Mouse (Mus musculus) intestine, embryonic 14.5 days (tissue): ENCODE data around the gene Ccr1l1. TPM values are rescaled to one million over a fixed set of nuclear protein-coding genes. Genes with fewer than 3 reads are reported as not detected.

Experiments
- ATAC-seq: fragments of 200-750 bp; cut with Nextera tagmentation; replicated peaks from 2 replicates; pipeline ENCODE4 v1.8.0; 2017; ENCODE audit warnings: low read depth, moderate number of reproducible peaks, moderate TSS enrichment, moderate library complexity; ENCODE audit not compliant: low FRiP score, low TSS enrichment
- DNase-seq: peaks from one replicate; pipeline ENCODE4 v3.0.0-alpha.2; 2018; ENCODE audit warnings: low spot score
- H3K27ac ChIP-seq: fragments of 300-500 bp; sonication (generic); 2 replicates; pipeline ENCODE4 v1.5.1; 2014; ENCODE audit warnings: low read depth, mild to moderate bottlenecking, control low read depth
- H3K27me3 ChIP-seq: fragments of 300-500 bp; sonication (generic); replicated peaks from 2 replicates; pipeline ENCODE4 v1.6.1; 2014; ENCODE audit warnings: low read length, control low read depth; ENCODE audit not compliant: control insufficient read depth, insufficient read depth
- H3K36me3 ChIP-seq: fragments of 300-500 bp; sonication (generic); 2 replicates; pipeline ENCODE4 v1.6.1; 2014; ENCODE audit warnings: low read length, control low read depth; ENCODE audit not compliant: control insufficient read depth, insufficient read depth
- H3K4me1 ChIP-seq: fragments of 300-500 bp; sonication (generic); replicated peaks from 2 replicates; pipeline ENCODE4 v1.6.1; 2014; ENCODE audit warnings: low read length, control low read depth, mixed read lengths; ENCODE audit not compliant: control insufficient read depth, insufficient read depth
- H3K4me2 ChIP-seq: fragments of 300-500 bp; sonication (generic); 2 replicates; pipeline ENCODE4 v1.6.1; 2014; ENCODE audit warnings: low read length
- H3K4me3 ChIP-seq: fragments of 300-500 bp; sonication (generic); 2 replicates; pipeline ENCODE4 v1.5.1; 2014; ENCODE audit warnings: low read depth, low read length, control low read depth, mixed read lengths
- H3K9ac ChIP-seq: fragments of 300-500 bp; sonication (generic); 2 replicates; pipeline ENCODE4 v1.6.1; 2014; ENCODE audit warnings: mild to moderate bottlenecking, low read length
- H3K9me3 ChIP-seq: fragments of 300-500 bp; sonication (generic); 2 replicates; pipeline ENCODE4 v1.6.1; 2016; ENCODE audit warnings: low read length, control low read depth; ENCODE audit not compliant: control insufficient read depth
- WGBS: fragments of 180-500 bp; shearing (Covaris S2); extraction: QIAGEN DNeasy Blood & Tissue Kit; methylation state at CpG from one replicate; pipeline ENCODE4 v1.1.7; 2014; 5-methylcytosine and 5-hydroxymethylcytosine counted together
- polyA plus RNA-seq: library from polyadenylated mRNA; unstranded; fragments of >200 nt; fragmentation: Nextera tagmentation; extraction: Ambion mirVana; gene quantifications from 2 replicates; pipeline ENCODE4 v1.2.1, GENCODE M21; 2014

Ccr1l1 gene
- polyA plus RNA-seq, 1 experiment from 2014 or later, result not detected

GRCm38 (mm10) chr9:123949432-123949831 lies 28.8 kb downstream of the Ccr1l1 start:
- H3K4me3 ChIP-seq, result no peak overlapping the region
- 86% methylated on average over 2 of the region's 2 CpGs for whole genome bisulfite sequencing

GRCm38 (mm10) chr9:123947815-123948214 lies 30.4 kb downstream of the Ccr1l1 start:
- no peak overlapping the region for H3K27ac ChIP-seq
- H3K4me2 ChIP-seq, result no peak overlapping the region
- no peak overlapping the region for H3K4me3 ChIP-seq
- no peaks in the 10 kb centered on the region for H3K36me3 ChIP-seq
- no peak overlapping the region for H3K9ac ChIP-seq
- no peak for DNase-seq
- ATAC-seq, result no peak
- no peaks in the 10 kb centered on the region for H3K4me1 ChIP-seq
- H3K27me3 ChIP-seq, result no peaks in the 10 kb centered on the region
- WGBS, result 80% methylated on average over 1 of the region's 1 CpGs
- no peaks in the 10 kb centered on the region for H3K9me3 ChIP-seq

More at GRCm38 (mm10) chr9:123949432-123949831, 28.8 kb downstream of the Ccr1l1 start:
- H3K9ac ChIP-seq, result no peak overlapping the region
- H3K9me3 ChIP-seq, result no peaks in the 10 kb centered on the region
- H3K4me2 ChIP-seq, result no peak overlapping the region
- DNase-seq, result no peak
- H3K36me3 ChIP-seq, result no peaks in the 10 kb centered on the region
- no peaks in the 10 kb centered on the region for H3K27me3 ChIP-seq
- no peaks in the 10 kb centered on the region for H3K4me1 ChIP-seq
- no peak for ATAC-seq
- H3K27ac ChIP-seq, result no peak overlapping the region

- no peaks in the 10 kb centered on the region for H3K27me3 ChIP-seq
- ATAC-seq (no peak), DNase-seq (no peak)
- no peaks in the 10 kb centered on the region for H3K9me3 ChIP-seq
- H3K36me3 ChIP-seq, result no peaks in the 10 kb centered on the region
- H3K4me3 ChIP-seq, result no peak overlapping the region
- H3K4me1 ChIP-seq, result no peaks in the 10 kb centered on the region
- H3K9ac ChIP-seq, result no peak overlapping the region
- 85% methylated on average over 3 of the region's 3 CpGs for WGBS
- H3K27ac ChIP-seq, result no peak overlapping the region
- no peak overlapping the region for H3K4me2 ChIP-seq
Observed at GRCm38 (mm10) chr9:123942025-123942424, 36.2 kb downstream of the Ccr1l1 start.

- ATAC-seq (no peak), DNase-seq (no peak)
- Histone ChIP-seq H3K27ac (no peak overlapping the region), H3K36me3 (no peaks in the 10 kb centered on the region), H3K27me3 (no peaks in the 10 kb centered on the region), H3K4me2 (no peak overlapping the region), H3K9ac (no peak overlapping the region), H3K4me3 (no peak overlapping the region), H3K9me3 (no peaks in the 10 kb centered on the region), H3K4me1 (no peaks in the 10 kb centered on the region)
- 82% methylated on average over 2 of the region's 2 CpGs for whole genome bisulfite sequencing
Observed at GRCm38 (mm10) chr9:123941316-123941715, 36.9 kb downstream of the Ccr1l1 start.

GRCm38 (mm10) chr9:123940628-123941027 lies 37.6 kb downstream of the Ccr1l1 start:
- DNase-seq, result no peak
- Histone ChIP-seq H3K9ac (no peak overlapping the region), H3K4me2 (no peak overlapping the region), H3K4me3 (no peak overlapping the region), H3K4me1 (no peaks in the 10 kb centered on the region), H3K27me3 (no peaks in the 10 kb centered on the region), H3K27ac (no peak overlapping the region), H3K9me3 (no peaks in the 10 kb centered on the region), H3K36me3 (no peaks in the 10 kb centered on the region)
- no peak for ATAC-seq

GRCm38 (mm10) chr9:123940168-123940567 lies 38.0 kb downstream of the Ccr1l1 start:
- no peaks in the 10 kb centered on the region for H3K4me1 ChIP-seq
- H3K9ac ChIP-seq, result no peak overlapping the region
- H3K27me3 ChIP-seq, result no peaks in the 10 kb centered on the region
- no peaks in the 10 kb centered on the region for H3K9me3 ChIP-seq
- H3K4me3 ChIP-seq, result no peak overlapping the region
- 78% methylated on average over 1 of the region's 1 CpGs for WGBS
- DNase-seq (no peak), ATAC-seq (no peak)
- H3K27ac ChIP-seq, result no peak overlapping the region
- no peak overlapping the region for H3K4me2 ChIP-seq
- H3K36me3 ChIP-seq, result no peaks in the 10 kb centered on the region

GRCm38 (mm10) chr9:123937989-123938388 lies 40.2 kb downstream of the Ccr1l1 start:
- Histone ChIP-seq H3K4me1 (no peaks in the 10 kb centered on the region), H3K9me3 (no peaks in the 10 kb centered on the region), H3K4me3 (no peak overlapping the region), H3K4me2 (no peak overlapping the region), H3K27ac (no peak overlapping the region), H3K9ac (no peak overlapping the region), H3K36me3 (no peaks in the 10 kb centered on the region), H3K27me3 (no peaks in the 10 kb centered on the region)
- ATAC-seq (no peak), DNase-seq (no peak)
- 93% methylated on average over 2 of the region's 2 CpGs for WGBS

- WGBS, result 74% methylated on average over 9 of the region's 9 CpGs
- no peak for DNase-seq
Observed at GRCm38 (mm10) chr9:123936604-123937280, 41.5 kb downstream of the Ccr1l1 start.

GRCm38 (mm10) chr9:123935776-123936175 lies 42.4 kb downstream of the Ccr1l1 start:
- no peaks in the 10 kb centered on the region for H3K9me3 ChIP-seq
- WGBS, result 88% methylated on average over 5 of the region's 5 CpGs
- no peaks in the 10 kb centered on the region for H3K36me3 ChIP-seq
- H3K4me1 ChIP-seq, result no peaks in the 10 kb centered on the region
- H3K27me3 ChIP-seq, result no peaks in the 10 kb centered on the region
- H3K27ac ChIP-seq, result no peak overlapping the region
- ATAC-seq (no peak), DNase-seq (no peak)
- H3K4me3 ChIP-seq, result no peak overlapping the region
- H3K4me2 ChIP-seq, result no peak overlapping the region
- H3K9ac ChIP-seq, result no peak overlapping the region

More at GRCm38 (mm10) chr9:123936604-123937280, 41.5 kb downstream of the Ccr1l1 start:
- no peaks in the 10 kb centered on the region for H3K36me3 ChIP-seq
- no peaks in the 10 kb centered on the region for H3K27me3 ChIP-seq
- no peak overlapping the region for H3K4me3 ChIP-seq
- no peak overlapping the region for H3K27ac ChIP-seq
- H3K9me3 ChIP-seq, result no peaks in the 10 kb centered on the region
- no peak for ATAC-seq
- H3K4me1 ChIP-seq, result no peaks in the 10 kb centered on the region
- H3K9ac ChIP-seq, result no peak overlapping the region
- H3K4me2 ChIP-seq, result no peak overlapping the region
